ENCODE assay signal across 12 mouse cellular contexts in the genomic region with DNA sequence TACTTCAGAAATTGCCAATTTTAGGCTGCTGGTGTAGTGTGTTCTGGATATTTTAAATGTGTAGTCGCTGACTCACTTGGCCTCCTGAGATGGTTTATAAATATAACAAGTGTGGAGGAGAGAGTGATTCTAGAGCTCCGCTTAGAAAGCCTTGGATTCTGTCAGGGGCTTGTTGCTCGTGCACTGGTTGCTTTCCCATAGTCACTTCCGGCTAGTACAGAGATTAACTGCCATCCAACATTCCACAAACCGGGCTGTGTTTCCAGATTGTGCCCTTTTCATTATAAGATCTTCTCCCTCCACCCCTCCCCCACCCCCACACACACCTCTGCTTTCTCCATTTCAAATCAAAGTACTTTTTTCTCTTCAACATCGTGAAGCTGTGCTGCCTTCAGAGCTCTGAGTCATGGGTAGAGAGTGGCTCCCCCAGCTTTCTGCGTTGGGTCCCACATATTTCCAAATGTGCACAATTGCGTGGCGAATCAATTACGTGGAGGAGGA.
DNase-seq lines count a peak whose midpoint lies in the region; ATAC-seq and TF ChIP-seq lines count a peak whose summit lies in the region.
"Had no signal": no experiment of that assay in that cellular context is flagged by ENCODE, and none has a peak within 500 bp of the region (broad histone marks: within the 10 kb centered on the region; RNA-seq: fewer than 3 reads in every experiment).

No protein-coding gene starts in this region.

- no peak overlapping the region for H3K4me3 ChIP-seq in heart, embryonic 12.5 days
- H3K4me3 ChIP-seq in forebrain, postnatal 0 days (ENCODE audit: low read depth, low read length), result no peak overlapping the region
- H3K4me3 ChIP-seq: limb, embryonic 15.5 days had no signal

- H3K4me2 ChIP-seq in heart, embryonic 12.5 days, result 0 out of 2 replicates have a peak overlapping the region, but pooled peaks have one; percentile 12
- H3K4me2 ChIP-seq in forebrain, postnatal 0 days (ENCODE audit: low read depth), result no peak overlapping the region
- H3K4me2 ChIP-seq: limb, embryonic 15.5 days; midbrain, embryonic 11.5 days had no signal

- no peaks in the 10 kb centered on the region for H3K36me3 ChIP-seq in heart, embryonic 12.5 days
- no peaks in the 10 kb centered on the region for H3K36me3 ChIP-seq in forebrain, postnatal 0 days (ENCODE audit: insufficient read depth)
- H3K36me3 ChIP-seq: limb, embryonic 15.5 days had no signal

- no peak for DNase-seq in heart, postnatal 36 days
- peak; percentile 59 to 73 for DNase-seq in right cerebral cortex, adult 2 months (ENCODE audit: low spot score in 2 of 2)
- no peak for DNase-seq in right cerebral cortex, postnatal 4 days
- peak; percentile 21 to 79 for DNase-seq in left cerebral cortex, adult 8-10 months (ENCODE audit: low spot score in 2 of 2)
- DNase-seq in MN1 (ENCODE audit: low spot score), result no peak
- no peak for DNase-seq in forebrain, postnatal 0 days
- DNase-seq in cerebellum, adult 9-11 months, result no peak
- DNase-seq: B cell, adult 2 months; gastrocnemius, postnatal 10 days had no signal

- 61% methylated on average over 10 of the region's 10 CpGs for WGBS in heart, embryonic 12.5 days
- WGBS in forebrain, postnatal 0 days, result 66% methylated on average over 10 of the region's 10 CpGs

- no peak overlapping the region for H3K9ac ChIP-seq in heart, embryonic 12.5 days
- no peak overlapping the region for H3K9ac ChIP-seq in forebrain, postnatal 0 days
- H3K9ac ChIP-seq: limb, embryonic 15.5 days had no signal

- H3K4me1 ChIP-seq in heart, embryonic 12.5 days (replicated peaks), result no peaks in the 10 kb centered on the region
- no peaks in the 10 kb centered on the region for H3K4me1 ChIP-seq in forebrain, postnatal 0 days (ENCODE audit: insufficient read depth)
- H3K4me1 ChIP-seq: limb, embryonic 15.5 days had no signal

- no peak for ATAC-seq in heart, embryonic 12.5 days (ENCODE audit: insufficient number of reproducible peaks, low FRiP score)
- no peak for ATAC-seq in forebrain, postnatal 0 days

- intact Hi-C loops in heart, postnatal 36 days (cut with DNase I), result no loop called here

- H3K27me3 ChIP-seq in heart, embryonic 12.5 days (replicated peaks), result no peaks in the 10 kb centered on the region
- H3K27me3 ChIP-seq in forebrain, postnatal 0 days (ENCODE audit: insufficient read depth, low read length), result no peaks in the 10 kb centered on the region
- H3K27me3 ChIP-seq: limb, embryonic 15.5 days had no signal

- no peak overlapping the region for H3K27ac ChIP-seq in heart, embryonic 12.5 days (ENCODE audit: poor library complexity, severe bottlenecking)
- no peak overlapping the region for H3K27ac ChIP-seq in forebrain, postnatal 0 days (ENCODE audit: low read depth, low read length)
- H3K27ac ChIP-seq: limb, embryonic 15.5 days had no signal

- TF ChIP-seq CTCF in forebrain, postnatal 0 days (IDR thresholded peaks at IDR 0.05; ENCODE audit: low read depth), result no peak

- no peaks in the 10 kb centered on the region for H3K9me3 ChIP-seq in heart, embryonic 12.5 days (replicated peaks)
- H3K9me3 ChIP-seq in forebrain, postnatal 0 days (ENCODE audit: low read length), result no peaks in the 10 kb centered on the region
- H3K9me3 ChIP-seq: limb, embryonic 15.5 days had no signal

Comparison
In these comparisons a context has a peak if more than half of its experiments do, and no peak if none do; other contexts are left out.
1. DNase-seq: peak in right cerebral cortex, adult 2 months (2 of 2) and left cerebral cortex, adult 8-10 months (2 of 2); none in heart, postnatal 36 days (0 of 2), right cerebral cortex, postnatal 4 days (single experiment), MN1 (single experiment), forebrain, postnatal 0 days (single experiment) and cerebellum, adult 9-11 months (single experiment).